ENCODE assay signal across 1 mouse cellular context in the genomic region with DNA sequence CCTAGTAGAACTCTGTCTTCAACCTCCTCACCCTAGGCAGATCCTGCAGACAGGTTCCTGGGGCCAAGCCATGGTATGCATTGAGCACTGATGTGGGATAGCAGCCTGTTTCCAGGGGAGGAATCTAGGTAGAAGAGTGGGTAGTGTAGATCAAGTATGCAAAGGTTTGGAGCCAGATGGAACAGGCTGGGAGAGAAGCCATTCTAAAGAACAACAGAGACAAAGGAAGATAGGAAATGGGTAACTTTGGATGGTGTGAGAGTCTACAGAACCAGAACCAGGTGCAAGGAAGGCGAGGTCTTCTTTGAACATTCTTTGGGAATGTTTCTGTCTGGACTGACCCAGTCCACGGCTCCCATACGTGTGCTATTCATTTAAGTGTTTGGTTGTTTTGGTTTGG.
TF ChIP-seq lines count a peak whose summit lies in the region.

No protein-coding gene starts in this region.

TF ChIP-seq in MEL, 35 proteins besides CTCF, POLR2A, EP300 and RAD21:
- TF ChIP-seq CHD2 (IDR thresholded peaks at IDR 0.05; ENCODE audit: low read length) (no peak), SMC3 (IDR thresholded peaks at IDR 0.05; ENCODE audit: low read depth, low read length) (no peak), ZKSCAN1 (IDR thresholded peaks at IDR 0.05; ENCODE audit: low read depth, low read length) (no peak), ETS1 (IDR thresholded peaks at IDR 0.05; ENCODE audit: low read depth, low read length) (no peak), CHD1 (IDR thresholded peaks at IDR 0.05; ENCODE audit: low read depth, low read length) (no peak), RCOR1 (IDR thresholded peaks at IDR 0.05; ENCODE audit: low read depth, low read length) (no peak), KAT2A (conservative IDR thresholded peaks at IDR 0.05; ENCODE audit: low read depth, low read length) (no peak), POLR2AphosphoS2 (IDR thresholded peaks at IDR 0.05; ENCODE audit: low read length) (no peak), MYB (IDR thresholded peaks at IDR 0.05; ENCODE audit: low read depth, low read length) (no peak), HCFC1 (IDR thresholded peaks at IDR 0.05; ENCODE audit: low read depth, low read length) (no peak), E2F4 (IDR thresholded peaks at IDR 0.05; ENCODE audit: borderline replicate concordance, low read depth, low read length) (no peak), SIN3A (IDR thresholded peaks at IDR 0.05; ENCODE audit: low read length) (no peak), NRF1 (IDR thresholded peaks at IDR 0.05; ENCODE audit: insufficient read depth, low read depth, low read length, poor library complexity, severe bottlenecking) (no peak), MXI1 (IDR thresholded peaks at IDR 0.05; ENCODE audit: low read depth, low read length) (no peak), GATA1 (IDR thresholded peaks at IDR 0.05; ENCODE audit: low read depth, low read length) (no peak), BHLHE40 (IDR thresholded peaks at IDR 0.05; ENCODE audit: borderline replicate concordance, low read depth, low read length) (no peak), MEF2A (IDR thresholded peaks at IDR 0.05; ENCODE audit: extremely low read depth, insufficient replicate concordance, low read depth, low read length, poor library complexity, severe bottlenecking) (no peak), USF1 (IDR thresholded peaks at IDR 0.05; ENCODE audit: low read depth, low read length) (no peak), ELF1 (IDR thresholded peaks at IDR 0.05; ENCODE audit: low read depth, low read length) (no peak)
TF ChIP-seq in MEL: peak in this region for 0.
